Mouse (Mus musculus) kidney, postnatal 4 days (tissue): ENCODE results near the gene Vti1b.

Experiments
- DNase-seq, 2 experiments: peaks; one replicate each; pipeline ENCODE4 v3.0.0; 2021; ENCODE audit warnings: mixed read lengths in 2 of 2

Vti1b gene

GRCm38 (mm10) chr12:79136949-79137348, 35.5 kb downstream of the Vti1b start:
- no peak for DNase-seq

DNA sequence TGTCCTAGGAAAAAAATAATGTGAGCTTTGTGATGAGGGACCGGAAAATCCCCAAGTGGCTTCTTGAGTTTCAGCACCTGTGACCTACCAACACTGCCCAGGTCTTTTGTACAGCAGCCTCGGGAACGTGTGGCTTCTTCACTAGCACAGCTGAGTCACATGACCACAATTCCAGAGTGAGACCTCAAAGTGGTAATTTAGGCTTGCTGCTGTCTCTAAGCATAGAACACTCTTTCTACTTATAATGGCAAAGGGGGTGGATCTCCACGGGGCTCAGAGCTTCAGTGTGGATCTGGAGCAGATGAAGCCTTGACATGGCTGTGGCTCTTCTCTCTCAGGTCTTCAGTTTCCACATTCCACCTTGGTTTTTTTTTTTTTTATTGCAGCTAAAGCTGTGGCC, 37.4 kb downstream of the Vti1b start:
- DNase-seq = no peak

DNA sequence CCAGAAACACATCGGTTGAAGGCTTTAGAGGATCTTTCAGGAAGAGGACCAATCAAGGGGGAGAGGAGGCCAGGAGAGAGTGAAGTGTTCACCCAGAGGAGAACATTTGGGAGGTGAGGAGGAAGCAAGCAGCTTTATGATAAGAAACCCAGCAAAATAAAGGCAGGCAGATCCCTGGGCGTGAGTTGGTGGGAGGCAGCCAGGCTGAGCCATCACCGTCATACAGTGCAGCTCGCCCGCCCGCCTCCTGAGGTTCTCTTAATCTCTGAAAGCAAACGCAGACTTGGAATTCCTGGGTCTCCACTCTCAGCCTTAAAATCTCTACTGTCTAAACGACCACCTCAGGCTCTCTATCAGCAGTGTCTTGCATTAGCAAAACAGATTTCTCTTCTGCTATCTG, 37.8 kb downstream of the Vti1b start:
- no peak for DNase-seq

GRCm38 (mm10) chr12:79131706-79132460, 40.6 kb downstream of the Vti1b start:
- DNase-seq = no peak

- no peak for DNase-seq
These were observed 41.2 kb downstream of the Vti1b start for GRCm38 (mm10) chr12:79131178-79131675.

GRCm38 (mm10) chr12:79130299-79131177, 41.9 kb downstream of the Vti1b start, which contains the start of gene Arg2:
Gene Arg2 (plus strand): TSS chr12:79130777.
- peak; percentile 85 to 89 for DNase-seq

DNA sequence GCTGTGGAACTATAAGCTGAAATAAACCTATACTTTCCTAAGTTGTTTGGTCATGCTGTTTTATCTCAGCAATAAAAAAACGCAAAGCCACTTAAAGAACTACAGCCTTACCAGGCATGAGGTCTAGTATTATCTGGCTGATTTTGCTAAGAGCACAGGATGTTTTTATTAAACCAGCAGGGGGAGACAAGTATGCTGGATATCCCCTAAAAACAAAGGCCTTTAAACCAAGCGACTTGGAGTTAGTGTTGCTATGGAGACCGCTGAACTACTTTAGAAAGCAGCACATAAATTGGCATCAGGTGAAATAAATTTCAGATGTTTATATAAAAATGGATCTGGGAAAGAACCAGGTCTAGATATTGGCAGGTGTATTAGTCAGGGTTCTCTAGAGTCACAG, 49.6 kb downstream of the Vti1b start:
- DNase-seq = no peak

GRCm38 (mm10) chr12:79118991-79119390, 53.5 kb downstream of the Vti1b start:
- no peak for DNase-seq
